Mouse (Mus musculus): ENCODE results near the gene Got1.

Gene Got1

DNA sequence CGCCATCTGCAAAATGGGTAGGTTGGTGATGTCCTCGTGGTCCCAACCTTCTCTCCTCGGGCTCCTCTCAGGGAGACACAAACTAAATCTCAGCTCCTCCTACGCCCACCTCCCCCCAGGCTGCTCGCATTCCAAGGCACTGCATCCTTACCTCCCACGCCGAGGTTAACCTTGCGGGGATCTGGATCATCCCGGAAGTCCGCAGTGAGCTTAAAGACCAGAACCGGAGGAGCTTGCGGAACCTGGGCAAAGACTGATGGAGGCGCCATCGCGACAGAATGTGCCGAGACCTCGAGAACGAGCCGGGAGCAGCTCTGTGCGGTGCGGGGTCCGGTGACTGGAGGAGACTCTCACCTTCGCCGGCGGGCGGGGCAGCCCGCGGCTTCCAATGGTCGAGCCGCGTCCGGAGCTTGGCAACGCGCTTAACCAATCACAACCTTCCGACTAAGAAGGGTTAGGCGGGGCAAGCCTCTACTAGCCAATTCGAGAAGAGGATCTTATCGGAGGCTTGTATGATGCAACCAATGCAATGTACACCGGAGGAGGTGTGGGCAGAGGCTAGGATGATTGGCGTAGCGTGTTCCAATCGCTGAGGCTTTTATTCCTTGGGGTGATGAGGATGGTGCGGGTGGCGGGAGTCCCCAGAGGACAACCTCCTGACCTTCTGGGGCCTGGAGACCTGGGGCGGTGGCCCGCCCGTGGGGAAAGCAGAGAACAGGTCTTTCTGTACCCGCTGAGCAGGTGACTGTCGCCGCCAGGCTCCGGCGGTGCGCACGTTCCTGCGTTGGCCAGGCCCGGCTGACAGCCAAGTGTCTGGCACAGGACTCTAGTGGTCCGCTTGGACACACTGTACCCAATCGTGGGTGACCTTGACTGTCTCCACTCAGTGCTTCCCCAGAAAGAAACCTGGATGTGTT is at the start of gene Got1:
Gene Got1 (minus strand): TSS at position 419 of the 917 bp plus-strand sequence.
- peak; percentile 98 for DNase-seq

- DNase-seq, result peak; percentile 84
These were observed 46.7 kb upstream of the Got1 start for GRCm38 (mm10) chr19:43570831-43571790.

GRCm38 (mm10) chr19:43569133-43569532 is 44.7 kb upstream of the Got1 start:
- no peak for DNase-seq

- DNase-seq, result no peak
These were observed 43.9 kb upstream of the Got1 start for GRCm38 (mm10) chr19:43568298-43568697.

DNA sequence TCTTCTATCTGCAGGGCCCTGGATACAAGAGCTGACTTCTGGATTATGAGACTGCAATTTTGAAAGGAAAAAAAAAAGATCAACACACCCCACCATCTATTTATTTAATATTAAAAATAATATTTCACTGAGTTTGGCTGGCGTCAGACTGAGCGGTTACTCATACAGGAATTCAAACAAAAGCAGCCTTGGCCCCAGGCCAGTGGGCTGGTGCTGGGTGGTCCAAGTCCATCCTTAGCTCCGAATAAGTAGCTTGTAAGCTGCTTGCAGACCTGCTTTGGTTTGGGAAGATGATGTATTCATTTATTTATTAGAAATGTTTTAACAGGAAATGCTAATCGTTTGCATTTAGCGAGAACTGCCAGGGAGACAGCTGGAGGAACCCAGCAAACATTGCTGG is 38.8 kb upstream of the Got1 start:
- no peak for DNase-seq

DNA sequence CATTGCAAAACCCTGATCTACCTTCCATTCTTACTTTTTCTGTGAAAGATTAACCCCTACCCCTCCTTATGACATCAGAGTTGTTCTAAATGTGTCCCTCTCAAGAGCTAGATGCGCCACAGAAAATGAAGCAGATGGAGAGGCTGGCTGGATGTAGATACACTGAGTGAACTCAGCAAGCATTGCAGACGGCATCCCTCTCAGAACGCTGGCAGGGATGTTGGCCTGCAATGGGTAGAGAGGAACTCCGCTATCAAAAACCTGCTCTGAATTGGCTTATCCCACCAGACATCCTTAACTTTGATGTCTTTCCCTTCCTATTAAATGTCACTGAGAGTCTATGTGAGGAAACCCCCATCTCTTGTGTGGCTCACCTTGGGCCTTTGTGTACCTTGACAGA is 37.4 kb upstream of the Got1 start:
- no peak for DNase-seq

DNA sequence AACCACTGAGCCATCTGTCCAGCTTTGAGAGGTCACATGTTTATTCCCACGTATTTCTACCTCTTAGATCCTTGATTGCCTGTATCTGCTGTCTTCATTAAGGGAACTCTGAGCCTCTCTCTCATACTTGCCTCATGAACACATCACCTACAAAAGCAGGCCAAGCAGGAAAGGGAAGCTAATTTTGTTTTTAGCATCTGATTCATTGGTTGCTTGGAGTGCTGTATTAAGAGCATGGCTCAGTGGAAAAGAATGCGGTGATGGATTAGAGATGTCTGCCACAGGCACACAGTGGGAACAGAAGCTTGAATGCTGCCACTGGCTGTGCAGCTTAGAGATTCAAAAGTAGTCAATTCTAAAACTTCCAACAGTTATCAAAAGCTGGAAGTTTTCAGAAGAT is 35.8 kb upstream of the Got1 start:
- no peak for DNase-seq

DNA sequence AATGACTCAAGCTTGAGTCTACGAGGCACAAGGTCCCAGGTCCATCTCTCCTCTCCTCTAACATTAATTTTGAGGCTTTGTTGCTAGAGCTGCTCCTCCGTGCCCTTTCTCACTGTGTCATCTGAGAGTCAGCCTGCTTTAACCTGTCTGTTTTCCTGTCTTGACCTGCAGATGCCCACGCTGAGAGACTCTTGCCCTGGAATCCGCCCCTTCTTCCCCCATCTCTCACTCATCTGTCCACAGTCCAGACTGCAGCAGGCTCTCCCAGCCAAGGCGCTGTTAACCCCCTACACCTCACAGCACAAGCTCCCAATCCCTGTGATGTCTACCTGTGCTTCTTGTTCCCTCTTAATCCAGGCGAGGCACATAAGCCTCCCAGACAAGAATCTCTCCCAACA is 27.1 kb upstream of the Got1 start:
- DNase-seq, result no peak

GRCm38 (mm10) chr19:43550706-43551492 is 26.5 kb upstream of the Got1 start:
- DNase-seq, result peak; percentile 65

GRCm38 (mm10) chr19:43548060-43548459 is 23.7 kb upstream of the Got1 start:
- DNase-seq, result no peak

- no peak for DNase-seq
These were observed 22.1 kb upstream of the Got1 start for GRCm38 (mm10) chr19:43546337-43547117.

DNA sequence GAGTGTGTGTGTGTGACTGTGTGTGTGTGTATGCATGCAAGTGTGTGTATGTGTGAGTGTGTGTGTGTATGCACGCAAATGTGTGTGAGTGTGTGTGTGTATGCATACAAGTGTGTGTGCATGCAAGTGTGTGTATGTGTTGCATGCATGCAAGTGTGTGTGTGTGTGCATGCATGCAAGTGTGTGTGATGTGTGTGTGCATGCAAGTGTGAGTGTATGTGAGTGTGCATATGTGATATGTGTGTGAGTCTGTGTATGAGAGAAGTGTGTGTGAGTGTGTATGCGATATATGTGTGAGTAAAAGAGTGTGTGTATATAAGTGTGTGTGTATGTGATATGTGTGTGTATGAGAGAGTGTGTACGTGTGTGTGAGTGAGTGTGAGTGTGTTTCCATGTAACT is 11.0 kb upstream of the Got1 start:
- DNase-seq, result no peak

DNA sequence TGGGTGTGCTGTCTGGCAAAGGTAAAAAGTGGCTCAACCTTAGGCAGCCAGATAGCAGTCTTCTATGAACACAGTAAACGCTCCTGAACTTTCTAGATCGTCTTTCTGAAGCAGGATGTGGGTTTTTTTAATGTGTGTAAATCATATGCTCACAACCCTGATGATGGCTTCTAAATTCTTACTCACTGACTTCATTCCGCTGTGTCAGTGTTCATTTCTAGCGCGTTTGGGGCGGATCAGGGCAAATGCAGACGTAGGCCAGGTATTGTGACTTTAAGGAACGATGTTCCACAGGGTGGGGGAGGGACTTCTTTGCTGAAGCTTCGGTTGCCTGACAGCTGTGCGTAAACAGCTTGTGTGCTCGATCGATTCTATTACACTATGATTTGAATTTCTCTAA is 6.5 kb upstream of the Got1 start:
- no peak for DNase-seq

DNA sequence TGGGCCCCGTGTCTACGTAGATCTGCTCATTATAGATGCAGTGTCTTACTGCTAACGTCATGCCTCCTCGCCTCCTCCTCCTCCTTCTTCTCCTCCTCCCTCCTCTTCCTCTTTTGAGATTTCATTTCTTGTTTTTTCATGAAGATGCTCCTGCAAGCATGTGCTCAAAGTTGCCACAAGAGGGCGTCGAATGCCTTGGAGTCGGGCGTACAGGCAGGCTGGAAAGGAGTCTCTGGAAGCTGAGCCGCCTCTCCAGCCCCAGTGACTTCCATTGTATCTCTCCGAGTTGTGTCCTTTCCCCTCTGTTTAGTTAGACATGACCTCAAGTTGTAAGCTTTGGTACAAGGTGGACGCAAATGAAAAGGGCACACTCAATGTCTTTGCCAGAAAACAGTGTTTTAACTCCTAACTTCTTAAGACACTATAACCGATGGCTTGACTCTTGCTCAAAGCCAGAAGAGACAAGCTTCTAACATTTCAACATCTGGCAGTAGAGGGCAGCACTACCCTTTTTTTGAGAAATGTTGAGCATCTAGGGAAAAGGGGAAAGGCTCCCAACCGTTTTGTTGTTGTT is 5.9 kb upstream of the Got1 start:
- DNase-seq, result peak; percentile 87

- no peak for DNase-seq
These were observed 3.7 kb upstream of the Got1 start for GRCm38 (mm10) chr19:43528056-43528587.

- peak; percentile 69 for DNase-seq
These were observed 2.7 kb upstream of the Got1 start for GRCm38 (mm10) chr19:43527131-43527530.

GRCm38 (mm10) chr19:43526025-43526424 is 1.6 kb upstream of the Got1 start:
- DNase-seq, result no peak

DNA sequence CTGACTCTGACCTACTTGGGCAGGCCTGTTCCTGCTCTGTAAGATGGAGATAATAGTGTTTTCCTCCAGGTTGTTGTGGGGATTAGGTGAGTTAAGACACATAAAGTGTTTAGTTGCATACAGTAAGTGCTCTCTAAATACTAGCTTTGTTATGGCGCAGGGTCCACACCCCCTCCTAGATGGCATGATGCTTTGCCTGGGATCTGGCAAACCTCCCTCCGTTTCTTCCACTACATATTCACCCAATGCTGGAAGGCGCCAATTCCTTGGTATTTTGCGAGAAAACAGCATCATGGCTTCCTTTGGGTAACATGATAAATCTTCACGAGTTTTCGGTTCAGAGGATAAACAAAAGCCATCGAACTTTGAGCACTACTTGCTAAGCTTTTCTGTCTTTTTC is 1.2 kb upstream of the Got1 start:
- no peak for DNase-seq

GRCm38 (mm10) chr19:43525104-43525482 is 688 bp upstream of the Got1 start:
- no peak for DNase-seq

GRCm38 (mm10) chr19:43523551-43523950 is 854 bp downstream of the Got1 start:
- DNase-seq, result peak; percentile 42

GRCm38 (mm10) chr19:43521996-43522395 is 2.4 kb downstream of the Got1 start:
- no peak for DNase-seq
